Mouse (Mus musculus): ENCODE data around the gene 4930432M17Rik. TPM values are rescaled to one million over a fixed set of nuclear protein-coding genes. Genes with fewer than 3 reads are reported as not detected.

The 4930432M17Rik gene
- total RNA-seq, 2 experiments from 2014 or later: not detected

- intact Hi-C loops (cut with DNase I): loop anchor here (2.0 kb wide), 2 partner anchors 85 to 173 kb away; no protein-coding TSS in a partner anchor
- no peak for DNase-seq (ENCODE audit: low spot score)
Measured at GRCm38 (mm10) chr3:121723968-121724524, 53.5 kb downstream of the 4930432M17Rik start.

- intact Hi-C loops (cut with DNase I): no loop called here
Measured at GRCm38 (mm10) chr3:121724553-121724952, 54.0 kb downstream of the 4930432M17Rik start.

GRCm38 (mm10) chr3:121725651-121726050, 55.1 kb downstream of the 4930432M17Rik start:
- DNase-seq (ENCODE audit: low spot score): no peak
- intact Hi-C loops (cut with DNase I): no loop called here

More at GRCm38 (mm10) chr3:121724553-121724952, 54.0 kb downstream of the 4930432M17Rik start:
- DNase-seq (ENCODE audit: low spot score): no peak

- no peak for DNase-seq (ENCODE audit: low spot score)
- intact Hi-C loops (cut with DNase I): no loop called here
Measured at GRCm38 (mm10) chr3:121729678-121730077, 59.1 kb downstream of the 4930432M17Rik start.

Other genes starting within 250 kb of the 4930432M17Rik start
- gene Cnn3, start 244.3 kb upstream of the 4930432M17Rik start, total RNA-seq (2021): 10 to 100 TPM; 41.8 to 48.6 TPM
- gene Slc44a3, start 138.4 kb upstream of the 4930432M17Rik start, total RNA-seq (2021): not detected
- 10 to 100 TPM; 20.8 to 27.2 TPM for gene F3, start 52.8 kb downstream of the 4930432M17Rik start, total RNA-seq (2021)
- gene Abcd3, start 144.5 kb downstream of the 4930432M17Rik start, total RNA-seq (2021): 10 to 100 TPM; 87.4 to 92.2 TPM